Mouse (Mus musculus) MEL-GATA-1-ER (cell line): ENCODE results near the gene Ank3.

Source experiments
- DNase-seq: peaks from one replicate; pipeline ENCODE4 v3.0.0-alpha.2; 2012; ENCODE audit warnings: low read depth; ENCODE audit errors: extremely low read depth

Ank3 gene

DNA sequence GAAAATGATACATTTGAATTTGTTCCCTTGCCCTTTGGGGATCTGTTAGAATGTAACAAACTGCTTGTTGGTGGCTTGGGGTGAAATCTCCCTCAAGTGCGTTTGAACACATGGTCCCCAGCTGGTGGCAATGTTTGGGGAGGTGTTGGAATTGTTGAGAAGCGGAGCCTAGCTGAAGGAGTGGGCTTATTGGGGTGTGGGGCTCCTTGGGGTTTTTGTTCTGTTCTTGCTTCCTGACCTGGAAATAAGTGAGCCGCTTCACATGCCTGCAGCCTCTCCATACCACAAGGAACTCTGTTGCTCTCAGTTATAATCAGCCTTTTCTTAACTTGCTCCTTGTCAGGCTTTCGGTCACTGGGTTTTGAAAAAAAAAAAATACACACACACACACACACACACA, 73.3 kb downstream of the Ank3 start:
- DNase-seq = no peak

DNA sequence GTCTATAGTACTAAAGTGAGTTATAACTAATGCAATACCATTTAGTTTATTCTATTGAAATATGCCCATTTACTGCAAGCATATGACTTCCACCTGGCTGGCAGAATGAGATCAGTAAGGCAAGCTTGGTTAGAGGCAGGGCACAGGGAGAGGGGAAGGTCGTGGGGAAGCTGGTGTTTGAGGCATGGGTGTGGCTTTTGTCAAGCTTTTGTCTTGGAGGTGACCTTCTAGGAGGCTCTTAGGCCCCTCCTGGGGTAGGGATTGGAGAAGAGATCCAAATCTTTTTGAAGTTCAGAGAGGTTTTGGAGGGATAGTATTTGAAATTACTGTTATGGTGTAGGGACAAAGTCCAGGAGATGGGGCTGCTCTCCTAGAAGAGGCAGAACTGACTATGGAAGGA, 78.3 kb downstream of the Ank3 start:
- DNase-seq = no peak

DNA sequence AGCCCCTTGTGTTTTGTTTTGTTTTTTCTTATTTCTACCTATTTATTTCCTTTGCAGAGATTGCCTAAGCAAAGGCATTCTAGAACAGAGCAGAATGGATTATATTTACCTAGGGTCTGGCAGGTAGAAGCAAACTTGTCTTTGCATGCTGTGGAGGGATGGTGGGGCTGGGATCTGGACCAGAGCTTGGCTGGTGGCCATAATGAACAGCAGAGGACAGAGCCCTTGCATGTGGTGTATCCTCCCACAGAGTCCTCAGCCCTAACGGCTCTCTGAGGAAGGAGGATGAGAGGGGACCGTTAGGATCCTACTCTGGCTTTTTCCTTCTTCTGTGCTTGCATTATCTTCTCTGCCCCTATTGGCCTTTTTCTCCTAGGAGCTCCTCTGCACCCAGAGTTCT, 79.1 kb downstream of the Ank3 start:
- no peak for DNase-seq

DNA sequence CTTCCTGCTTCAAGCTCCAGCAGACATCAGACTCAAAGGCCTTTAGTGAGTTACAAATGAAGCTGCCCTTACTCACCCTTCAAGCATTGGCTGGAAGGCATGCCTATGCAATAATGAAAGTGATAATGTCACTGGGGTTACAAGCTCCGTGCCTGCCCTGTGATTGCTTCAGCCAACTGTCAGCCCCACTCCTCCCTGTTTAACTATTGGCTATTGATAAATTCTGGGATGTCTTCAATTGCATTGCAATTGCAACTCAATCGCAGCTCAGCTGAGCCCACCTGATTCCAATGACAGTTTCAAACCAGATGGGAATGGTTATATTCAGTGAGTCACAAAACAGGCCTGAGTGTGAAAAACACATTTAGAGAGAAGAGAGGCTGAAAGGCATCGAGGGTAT, 80.3 kb downstream of the Ank3 start:
- no peak for DNase-seq

DNA sequence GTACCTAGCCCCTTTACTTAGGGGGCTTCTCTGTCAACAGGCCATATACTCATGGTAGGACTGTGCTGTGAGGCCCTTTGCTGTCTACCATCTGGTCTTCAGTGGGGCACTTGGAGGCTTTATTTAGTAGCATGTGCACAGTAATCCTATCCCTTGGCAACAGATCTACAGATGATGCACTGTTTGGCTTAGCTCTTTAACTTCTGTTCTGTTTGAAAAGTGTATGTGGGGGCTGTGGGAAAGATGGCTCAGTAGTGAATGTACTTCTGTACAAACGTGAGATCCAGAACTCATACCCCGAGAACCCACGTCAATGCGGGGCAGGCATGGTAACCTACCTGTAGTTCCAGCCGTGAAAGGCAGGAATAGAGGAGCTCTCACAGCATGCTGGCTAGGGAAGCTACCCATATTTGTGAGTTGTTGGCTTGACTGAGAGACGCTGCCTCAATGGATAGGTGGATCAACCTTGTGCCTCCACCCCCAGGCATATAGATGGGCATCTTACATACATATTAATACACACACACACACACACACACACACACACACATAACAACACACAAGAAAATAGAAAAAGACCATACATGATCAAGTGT, 86.7 kb downstream of the Ank3 start:
- DNase-seq = no peak

DNA sequence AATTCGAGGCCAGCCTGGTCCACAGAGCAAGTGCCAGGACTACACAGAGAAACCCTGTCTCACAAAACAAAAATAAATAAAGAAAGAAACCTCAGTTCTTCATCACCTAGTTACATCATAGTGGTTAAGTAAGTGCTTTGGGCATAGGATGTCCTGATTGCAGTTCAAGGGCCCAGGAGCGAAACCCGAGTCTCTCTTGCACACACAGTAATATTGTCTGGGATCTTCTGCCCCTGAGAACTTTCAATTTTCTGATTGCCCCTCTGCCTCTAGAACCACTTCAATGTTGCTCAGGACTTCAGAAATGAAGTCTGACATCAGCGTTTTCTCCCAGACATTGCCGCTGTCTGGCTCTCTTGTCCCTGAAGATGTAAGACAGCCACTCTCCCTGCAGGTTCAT, 91.6 kb downstream of the Ank3 start:
- no peak for DNase-seq

DNA sequence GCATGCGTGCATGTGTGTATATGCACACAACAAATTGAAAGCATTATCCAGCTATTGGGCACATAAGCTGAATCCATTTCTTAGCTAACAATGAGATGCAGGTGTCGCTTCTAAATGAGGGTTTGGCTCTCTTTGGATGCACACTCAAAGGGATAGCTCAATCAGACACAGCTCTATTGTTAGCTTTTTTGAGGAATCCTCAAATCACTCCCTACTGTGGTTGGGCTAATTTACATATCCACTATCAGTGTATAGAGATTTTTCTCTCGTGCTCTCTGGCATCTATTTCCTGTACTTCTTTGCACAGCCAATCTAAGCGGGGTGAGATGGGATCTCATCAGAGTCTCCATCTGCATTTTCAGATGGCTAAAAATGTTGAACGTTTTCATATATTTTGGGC, 93.4 kb downstream of the Ank3 start:
- no peak for DNase-seq

DNA sequence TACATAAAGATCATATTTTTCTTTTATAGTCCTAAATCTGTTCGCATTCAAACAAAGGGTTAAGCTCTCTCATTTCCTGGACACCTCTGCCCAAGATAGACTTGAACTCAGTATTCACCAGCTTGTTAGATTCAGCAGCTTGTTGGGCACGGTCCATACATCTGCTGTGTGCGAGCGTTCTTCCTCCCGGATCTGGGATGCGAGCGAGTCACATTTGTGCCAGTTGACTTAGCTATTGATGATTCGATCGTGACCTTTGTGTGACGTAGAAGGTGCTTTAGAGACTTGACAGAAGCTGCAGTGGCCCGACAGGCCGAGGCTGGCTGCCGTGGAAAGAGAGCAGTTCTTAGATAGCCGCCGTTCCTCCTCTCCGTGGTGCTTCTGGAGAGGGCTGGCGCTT, 98.8 kb downstream of the Ank3 start:
- DNase-seq = no peak

DNA sequence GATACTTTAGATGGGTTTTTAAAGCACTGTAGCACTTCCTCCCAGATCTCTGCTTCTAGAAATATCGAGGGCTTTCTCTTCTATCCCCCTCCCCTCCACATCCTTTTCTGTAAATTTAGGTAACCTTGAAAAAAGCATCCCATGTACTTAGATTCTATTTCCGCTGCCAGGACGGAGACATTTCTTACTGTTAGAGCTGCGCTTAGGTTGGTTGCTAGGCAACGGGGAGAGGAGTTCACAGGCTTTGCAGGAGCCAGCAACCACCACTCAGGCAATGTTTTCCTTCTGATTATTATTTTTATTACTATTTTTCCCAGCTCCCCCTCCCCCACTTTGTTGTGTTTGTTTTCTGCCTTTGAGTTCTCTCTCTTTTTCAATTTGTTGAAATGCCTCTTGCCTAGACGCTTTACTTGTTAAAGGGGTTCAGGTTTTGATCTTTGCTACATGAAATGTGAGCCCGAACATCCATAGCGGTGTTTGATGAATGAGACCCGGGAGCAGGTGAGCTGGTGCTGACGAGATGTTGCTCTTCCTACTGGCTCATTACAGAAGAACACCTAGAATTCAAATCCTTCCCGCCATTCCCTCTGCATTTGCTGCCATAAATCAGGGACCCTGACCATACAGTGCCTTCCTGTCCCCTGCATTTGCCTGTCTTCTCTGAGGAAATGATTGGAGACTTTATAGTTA, 101.7 kb downstream of the Ank3 start:
- no peak for DNase-seq

DNA sequence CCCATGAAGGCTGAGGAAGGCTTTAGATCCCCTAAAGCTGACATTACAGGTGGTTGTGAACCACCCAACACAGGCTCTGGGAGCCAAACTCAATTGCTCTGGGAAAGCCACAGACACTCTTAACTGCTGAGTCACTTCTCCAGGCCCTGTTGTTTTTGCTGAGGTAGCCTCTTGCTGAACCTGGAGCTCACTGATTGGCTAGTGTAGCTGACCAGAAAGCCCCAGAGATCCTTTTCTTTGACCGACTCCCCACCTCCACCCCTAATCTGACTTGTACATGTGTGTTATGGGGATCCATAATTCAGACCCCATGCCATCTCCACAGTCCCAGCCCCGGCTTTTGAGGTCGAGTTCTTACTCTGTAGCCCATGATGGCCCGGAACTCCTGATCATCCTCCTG, 105.2 kb downstream of the Ank3 start:
- DNase-seq = no peak

DNA sequence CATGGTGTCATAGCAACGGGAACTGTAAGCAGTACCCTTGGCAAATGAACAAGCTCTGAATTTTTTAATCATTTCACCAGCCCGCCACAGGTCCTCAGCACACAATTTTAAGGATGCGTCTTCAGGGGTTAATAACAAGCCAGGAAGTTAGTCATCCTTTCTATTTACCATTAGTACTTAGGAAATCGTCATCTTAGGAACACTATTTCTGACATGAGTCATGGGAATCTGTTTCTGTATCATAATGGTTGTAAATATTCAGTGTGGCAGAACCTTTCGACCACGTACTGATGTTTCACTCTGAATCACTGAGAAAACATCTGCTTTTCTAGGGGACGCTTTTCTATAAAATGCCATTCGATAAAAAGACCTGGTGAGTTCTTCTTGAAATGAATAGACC, 109.1 kb downstream of the Ank3 start:
- DNase-seq = no peak

DNA sequence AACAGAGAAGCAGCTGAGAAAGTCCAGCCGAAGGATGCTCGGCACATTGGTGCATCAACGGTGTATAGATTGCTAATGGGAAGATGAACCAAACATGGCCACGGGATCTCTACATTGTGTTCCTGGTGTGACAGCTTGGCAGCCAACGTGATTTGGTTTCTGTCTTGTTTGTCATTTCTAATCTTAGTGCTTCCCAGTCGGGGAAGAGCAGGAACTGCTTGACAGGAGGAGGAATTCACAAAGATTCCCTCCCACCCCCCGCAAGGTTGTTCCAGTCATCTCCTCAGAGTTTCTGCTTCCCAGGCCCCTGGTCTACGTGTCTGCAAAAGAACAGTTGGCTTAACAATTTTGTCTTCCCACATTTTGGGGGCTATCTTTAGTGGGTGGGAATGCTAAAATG, 111.8 kb downstream of the Ank3 start:
- no peak for DNase-seq

DNA sequence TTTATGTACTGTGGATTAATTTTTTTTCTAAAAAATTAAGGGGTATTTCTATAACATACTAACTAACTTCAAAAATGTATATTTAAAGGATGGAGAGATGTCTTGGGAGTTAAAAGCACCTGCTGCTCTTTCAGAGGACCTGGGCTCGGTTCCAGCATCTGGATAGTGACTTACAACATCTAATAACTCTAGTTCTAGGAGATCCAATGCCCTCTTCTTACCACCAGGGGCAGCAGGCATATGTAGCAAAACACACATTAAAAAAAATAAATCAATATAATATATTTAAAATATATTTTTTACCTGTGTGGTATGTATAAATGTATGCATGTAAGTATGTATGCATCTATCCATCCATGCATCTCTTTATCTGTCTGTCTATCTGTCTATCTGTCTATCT, 112.7 kb downstream of the Ank3 start:
- DNase-seq = no peak

DNA sequence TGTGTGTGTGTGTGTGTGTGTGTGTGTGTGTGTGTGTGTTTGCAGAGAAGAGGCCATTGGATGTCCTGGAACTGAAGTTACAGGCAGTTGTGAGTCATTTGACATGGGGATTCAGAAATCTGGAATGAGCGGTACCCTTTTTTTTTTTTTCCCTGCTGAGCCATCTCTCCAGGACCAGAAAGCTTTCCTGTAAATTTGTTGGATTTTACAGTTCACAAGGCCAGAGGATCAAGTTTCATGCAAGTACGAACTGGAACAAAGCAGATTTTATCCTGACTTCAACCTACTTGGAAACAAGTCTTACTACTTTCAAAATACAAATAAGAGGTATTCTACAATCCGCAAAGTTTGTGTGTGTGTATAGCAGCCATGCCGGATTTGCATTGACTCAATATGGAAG, 123.4 kb downstream of the Ank3 start:
- no peak for DNase-seq

DNA sequence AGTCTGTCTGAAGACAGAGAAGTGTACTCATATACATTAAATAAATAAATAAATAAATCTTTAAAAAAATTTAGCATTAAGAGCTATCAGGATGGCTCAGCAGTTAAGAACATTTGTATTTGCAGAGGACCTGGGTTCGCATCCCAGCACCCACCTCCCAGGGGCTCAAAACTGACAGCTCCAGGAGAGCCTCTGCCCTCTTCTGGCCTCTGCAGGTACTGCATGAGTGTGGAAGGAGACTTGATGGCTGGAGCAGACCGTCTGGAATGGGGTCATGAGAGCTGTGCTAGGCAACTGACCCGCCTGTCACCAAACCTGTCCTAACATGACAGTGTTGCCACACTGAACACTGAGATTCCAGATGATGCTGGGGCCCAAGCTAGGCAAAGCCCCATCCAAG, 124.6 kb downstream of the Ank3 start:
- no peak for DNase-seq

DNA sequence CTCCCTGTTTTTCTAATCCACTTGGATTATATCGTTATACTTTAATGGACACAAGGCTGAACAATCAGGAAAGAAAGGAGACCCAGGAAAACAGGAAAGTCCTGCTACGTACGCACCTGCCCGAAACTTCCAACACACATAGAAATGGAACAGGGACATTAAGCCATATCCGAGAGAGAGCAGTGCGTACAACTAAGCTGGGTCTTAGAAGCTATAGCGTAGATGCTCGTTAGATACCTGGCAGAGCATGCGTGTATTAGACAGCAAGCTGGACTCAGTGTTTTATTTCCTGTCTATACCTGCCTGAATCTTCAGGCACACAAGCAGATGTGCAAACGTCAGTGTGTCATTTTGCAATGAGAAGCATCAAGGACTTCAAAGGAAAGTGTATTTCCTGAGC, 128.7 kb downstream of the Ank3 start:
- no peak for DNase-seq

DNA sequence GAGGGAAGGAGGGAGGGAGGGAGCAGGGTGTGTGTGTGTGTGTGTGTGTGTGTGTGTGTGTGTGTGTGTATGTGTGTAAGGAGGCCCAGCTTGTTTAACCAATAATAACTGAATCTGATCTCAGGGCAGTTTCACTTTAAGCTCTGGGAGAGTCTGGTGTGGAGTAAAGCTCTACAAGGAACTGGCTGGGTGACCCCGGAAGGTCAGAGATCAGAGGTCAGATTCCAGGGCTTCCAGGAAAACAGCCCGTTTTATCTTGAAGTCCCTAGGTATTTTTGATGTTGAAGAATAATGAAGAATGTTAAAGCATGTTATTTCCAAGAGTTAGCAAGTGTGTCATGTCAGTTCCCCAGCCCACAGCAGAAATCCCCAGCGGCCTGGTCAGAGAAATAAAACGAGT, 130.2 kb downstream of the Ank3 start:
- DNase-seq = no peak

DNA sequence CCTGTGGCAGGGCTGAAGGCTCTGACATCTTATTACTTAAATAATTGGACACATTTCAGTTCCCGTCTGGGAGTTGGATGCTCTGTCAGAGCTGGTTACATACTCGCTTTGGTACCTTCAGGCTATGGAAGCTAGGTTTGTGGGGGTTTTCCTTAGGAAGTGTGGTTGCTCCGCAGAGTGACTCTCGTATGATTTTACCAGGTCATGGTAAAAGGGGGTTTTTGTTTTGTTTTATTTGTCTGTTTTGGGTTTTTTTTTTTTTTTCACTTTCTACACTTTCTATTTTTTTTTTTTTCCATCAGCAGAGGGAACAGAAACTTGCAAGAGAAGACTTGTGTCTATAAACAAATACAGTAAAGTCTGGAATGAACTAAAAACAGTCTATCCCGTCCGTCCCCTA, 131.8 kb downstream of the Ank3 start:
- DNase-seq = no peak

DNA sequence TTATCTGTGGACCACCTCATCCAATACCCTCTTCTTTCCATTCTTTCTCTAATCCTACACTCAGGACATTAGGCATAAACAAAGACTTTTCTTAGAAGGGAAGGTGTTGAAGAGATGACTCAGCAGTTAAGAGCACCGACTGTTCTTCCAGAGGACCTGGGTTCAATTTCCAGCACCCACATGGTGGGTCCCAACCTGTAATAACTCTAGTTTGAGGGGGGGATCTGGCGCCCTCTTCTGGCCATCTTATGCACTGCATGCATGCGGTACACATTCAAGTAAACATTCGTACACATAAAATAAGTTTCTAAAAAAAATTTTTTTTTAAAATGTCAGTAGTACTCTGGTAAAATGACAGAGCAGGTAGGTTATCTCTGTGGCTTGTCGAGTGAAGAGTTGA, 133.0 kb downstream of the Ank3 start:
- DNase-seq = no peak

DNA sequence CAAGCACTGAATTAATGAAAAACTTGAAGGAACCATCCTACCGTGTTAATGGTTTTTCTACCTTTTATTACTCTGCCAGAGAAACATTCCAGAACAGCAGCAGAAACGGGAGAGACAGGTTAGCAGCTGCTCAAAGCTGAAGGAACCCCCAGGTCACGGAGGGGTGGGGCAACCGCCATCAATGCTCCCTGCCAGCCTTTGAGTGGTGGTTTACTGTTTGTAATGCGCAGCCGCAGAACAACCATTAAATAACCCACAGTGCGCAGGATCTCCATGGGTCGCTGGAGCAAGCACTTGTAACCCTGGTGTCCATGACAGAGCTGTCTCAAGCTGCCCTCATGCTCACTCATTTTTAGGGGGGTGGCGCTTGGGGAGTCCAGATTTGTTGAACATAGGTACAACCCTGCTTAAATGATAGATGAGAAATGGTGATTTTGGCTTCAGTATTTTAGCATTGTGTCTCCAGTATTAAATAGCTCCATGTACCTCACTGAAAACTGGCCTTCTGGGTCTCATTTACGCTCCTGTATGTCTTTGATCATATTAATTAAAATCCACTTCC, 133.7 kb downstream of the Ank3 start:
- DNase-seq = no peak

DNA sequence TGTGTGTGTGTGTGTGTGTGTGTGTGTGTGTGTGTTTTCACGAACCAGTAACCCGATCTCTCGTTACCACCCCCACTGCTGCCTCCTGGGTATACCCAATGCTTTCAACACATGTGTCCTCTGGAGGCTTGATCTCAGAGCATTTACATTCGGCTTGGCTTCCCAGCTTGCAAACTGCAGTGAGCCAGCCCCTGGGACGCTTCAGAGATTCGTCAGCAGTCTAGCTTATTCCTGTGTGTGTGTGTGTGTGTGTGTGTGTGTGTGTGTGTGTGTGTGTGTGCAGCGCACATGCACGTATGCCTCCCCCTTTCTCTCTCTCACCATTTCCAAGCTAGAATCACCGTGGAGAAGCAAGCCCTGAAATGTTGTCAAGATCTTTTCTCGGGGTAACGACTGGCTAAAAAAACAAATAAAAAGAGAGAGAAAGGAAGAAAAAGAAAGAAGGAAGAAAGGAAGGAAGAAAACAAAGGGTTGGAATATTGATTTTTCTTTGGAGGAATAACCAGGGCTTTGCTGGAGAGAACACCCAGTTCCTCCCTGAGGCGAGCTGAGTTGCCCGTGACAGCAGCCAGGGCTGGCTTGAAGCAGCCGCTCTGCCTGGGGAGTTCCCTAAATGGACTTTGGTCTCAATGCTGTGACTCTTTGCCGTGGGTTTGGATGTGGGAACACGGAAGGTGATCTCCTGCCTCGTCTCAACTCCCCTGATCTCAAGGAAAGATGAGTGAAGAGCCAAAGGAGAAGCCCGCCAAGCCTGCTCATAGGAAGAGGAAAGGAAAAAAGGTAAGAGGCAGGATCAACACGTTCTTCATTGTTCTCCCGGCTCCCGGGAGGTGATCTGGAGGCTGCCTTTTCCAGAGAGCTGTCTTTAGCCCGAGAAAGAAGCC, 135.2 kb downstream of the Ank3 start:
- DNase-seq = no peak

DNA sequence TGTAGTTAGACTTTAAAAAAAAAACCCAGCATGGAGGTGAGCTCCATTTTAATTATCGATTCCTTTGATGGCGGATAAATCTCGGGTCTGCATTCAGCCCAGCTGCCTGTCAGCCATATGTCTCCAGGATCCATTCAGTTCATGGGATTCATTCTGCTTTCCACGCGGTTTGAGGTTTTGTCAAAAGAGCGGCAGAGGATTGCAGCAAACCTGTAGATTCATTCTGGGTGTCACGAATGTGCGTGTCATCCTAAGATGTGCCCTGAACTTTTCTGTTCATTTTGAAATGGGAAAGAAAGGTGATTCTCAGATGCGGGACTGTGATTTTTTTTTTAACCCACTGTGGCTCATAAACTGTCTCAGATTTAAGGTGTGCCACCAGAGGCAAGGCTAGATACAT, 136.1 kb downstream of the Ank3 start:
- no peak for DNase-seq
